Mouse (Mus musculus) megakaryocyte-erythroid progenitor cell, adult 5-6 weeks (primary cell): ENCODE data around the gene Def8. TPM values are rescaled to one million over a fixed set of nuclear protein-coding genes. Genes with fewer than 3 reads are reported as not detected.
"Not testable (repeated sequence)": the region's sequence is repeated elsewhere in the genome, so short reads cannot be mapped to it uniquely, and the experiment has no call there.

ENCODE experiments used
- ATAC-seq: replicated peaks from 2 replicates; pipeline ENCODE4 v1.8.0; 2016; ENCODE audit warnings: mild to moderate bottlenecking, inconsistent platforms; ENCODE audit not compliant: severe bottlenecking, poor library complexity, low FRiP score, low TSS enrichment
- total RNA-seq, 2 experiments: library from RNA; stranded (forward) in 1 of 2; stranded (reverse) in 1 of 2; fragments of 200-1000, 215-1000 nt in 1 of 2; fragments of >200 nt in 1 of 2; fragmentation: Nextera tagmentation in 1 of 2; gene quantifications; 2 replicates each; pipeline ENCODE4 v1.2.3; 2014 to 2017

Gene Def8
- total RNA-seq, 2 experiments from 2014 or later = 33.5 to 60.6 TPM

- ATAC-seq = no peak
These were observed 11.5 kb upstream of the Def8 start for GRCm38 (mm10) chr8:123411781-123412327.

GRCm38 (mm10) chr8:123412560-123413170 is 10.7 kb upstream of the Def8 start:
- no peak for ATAC-seq

GRCm38 (mm10) chr8:123414255-123414654 is 9.1 kb upstream of the Def8 start:
- no peak for ATAC-seq

GRCm38 (mm10) chr8:123414997-123415696 is 8.2 kb upstream of the Def8 start:
- not testable (repeated sequence) for ATAC-seq

GRCm38 (mm10) chr8:123415967-123416943 is 7.1 kb upstream of the Def8 start:
- peak; percentile 74 for ATAC-seq

- peak; percentile 22; the same call in 1 of the 2 replicates for ATAC-seq
These were observed 6.3 kb upstream of the Def8 start for GRCm38 (mm10) chr8:123416944-123417555.

GRCm38 (mm10) chr8:123419711-123420110 is 3.6 kb upstream of the Def8 start:
- ATAC-seq = no peak

- ATAC-seq = no peak
These were observed 2.6 kb upstream of the Def8 start for GRCm38 (mm10) chr8:123420525-123421281.

- no peak for ATAC-seq
These were observed 2.0 kb upstream of the Def8 start for GRCm38 (mm10) chr8:123421325-123421724.

- peak; percentile 72 for ATAC-seq
These were observed 1.1 kb upstream of the Def8 start for GRCm38 (mm10) chr8:123422056-123422780.

- ATAC-seq = no peak
These were observed 557 bp upstream of the Def8 start for GRCm38 (mm10) chr8:123422781-123423159.

GRCm38 (mm10) chr8:123426511-123427509 is 3.5 kb downstream of the Def8 start:
- ATAC-seq = no peak

GRCm38 (mm10) chr8:123427639-123428275 is 4.4 kb downstream of the Def8 start:
- no peak for ATAC-seq

- ATAC-seq = no peak
These were observed 5.1 kb downstream of the Def8 start for GRCm38 (mm10) chr8:123428343-123428893.

GRCm38 (mm10) chr8:123428939-123429721 is 5.8 kb downstream of the Def8 start:
- no peak for ATAC-seq

- ATAC-seq = not testable (repeated sequence)
These were observed 6.3 kb downstream of the Def8 start for GRCm38 (mm10) chr8:123429722-123430013.
